Mouse (Mus musculus): Measurements from ENCODE around the gene Chn1. TPM values are rescaled to one million over a fixed set of nuclear protein-coding genes. Genes with fewer than 3 reads are reported as not detected.

The Chn1 gene
- total RNA-seq (2012; rRNA removed) (4.2 and 4.6 TPM in 2 replicates), total RNA-seq (2014; rRNA removed) (9.9 and 13.0 TPM in 2 replicates), polyA plus RNA-seq (2012; ENCODE audit: insufficient read length, low read depth) (15.0 and 17.0 TPM in 2 replicates)

DNA sequence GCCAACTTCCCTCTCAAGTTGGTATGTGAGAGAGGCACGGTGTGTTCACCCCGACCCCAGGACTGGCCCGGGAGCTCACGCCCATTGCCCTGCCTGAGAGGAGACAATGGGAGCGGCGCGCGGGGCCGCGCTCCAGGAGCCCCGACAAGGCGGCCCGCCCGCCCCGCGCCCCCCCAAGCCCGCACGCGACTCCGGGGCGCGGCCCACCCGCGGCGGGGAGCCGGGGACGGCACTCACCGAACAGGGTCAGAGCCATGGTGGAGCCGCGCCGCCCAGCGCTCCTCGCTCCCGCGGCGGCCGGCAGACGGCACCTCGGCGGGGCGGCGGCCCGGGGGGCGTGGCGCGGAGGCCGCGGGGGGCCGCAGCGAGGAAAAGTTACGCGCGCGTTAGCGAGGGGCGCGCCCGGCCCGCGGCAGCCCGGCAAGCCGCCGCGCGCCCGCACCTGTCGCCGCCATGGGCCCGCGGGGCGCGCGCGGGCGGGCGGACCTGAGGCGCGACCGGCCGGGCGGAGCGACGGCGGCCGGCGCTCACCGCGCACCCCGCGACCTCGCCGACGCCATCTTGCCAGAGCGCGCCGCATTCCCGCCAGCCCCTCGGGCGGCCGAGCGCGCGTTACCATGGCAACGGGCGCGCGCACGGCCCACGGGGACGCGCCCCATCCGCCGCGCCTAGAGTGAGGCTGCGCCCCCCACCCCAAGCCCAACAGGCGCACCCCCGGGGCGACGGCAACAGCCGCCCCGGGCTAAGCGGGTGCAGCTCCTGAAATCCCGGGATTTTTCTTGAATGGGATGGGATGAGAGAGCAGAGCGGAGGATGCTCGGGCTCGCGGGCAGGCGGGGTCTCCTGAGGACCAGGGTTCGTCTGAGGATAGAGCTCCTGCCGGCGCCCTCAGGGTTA lies at the start of gene Chn1:
Chn1 (minus strand) TSS at position 561 of the 897 bp plus-strand sequence.
- Histone ChIP-seq H3K4me3 (replicated peaks in 1 of 3; ENCODE audit: low read depth in 2 of 3, low read length in 2 of 3, poor library complexity in 1 of 3) (peak within 1 kb of the TSS; percentile 48 to 77 (median 71)), H3K27me3 (replicated peaks) (peaks cover 44% of the 10 kb centered on the region), H3K4me2 (ENCODE audit: insufficient read depth, low read depth, poor library complexity, severe bottlenecking) (peak within 1 kb of the TSS; percentile 99), H3K79me2 (replicated peaks; ENCODE audit: control insufficient read depth, extremely low read depth, insufficient read depth, poor library complexity, severe bottlenecking) (no peaks in the 10 kb centered on the region), H3K27ac (ENCODE audit: insufficient read depth, low read depth) (no peak within 1 kb of the TSS), H3K9ac (ENCODE audit: insufficient read depth, low read depth) (peak within 1 kb of the TSS; percentile 57), H3K36me3 (replicated peaks in 1 of 2; ENCODE audit: control insufficient read depth in 1 of 2, insufficient read depth in 1 of 2, low read length in 1 of 2) (no peaks in the 10 kb centered on the region), H3K4me1 (ENCODE audit: control insufficient read depth in 1 of 2, insufficient read depth in 2 of 2) (no peaks in the 10 kb centered on the region; a peak in 1 of 4 replicates), H3K9me3 (replicated peaks; ENCODE audit: low read length) (no peaks in the 10 kb centered on the region)
- in situ Hi-C loops (cut with MboI; ENCODE audit: low pct_ligation_motif_present, low pct_unique_long_range_greater_than_20kb, low sequenced_read_pairs) (no loop called here), dilution Hi-C loops (cut with MboI; ENCODE audit: extremely low pct_ligation_motif_present, extremely low pct_unique_long_range_greater_than_20kb, low sequenced_read_pairs) (no loop called here)
- DNase-seq (ENCODE audit: extremely low read depth): peak; percentile 55
- TF ChIP-seq IRF4 (IDR thresholded peaks at IDR 0.05; ENCODE audit: low read depth, low read length) (0 out of 2 replicates have a peak, but pooled peaks have one; percentile 25), CTCF (conservative IDR thresholded peaks at IDR 0.05 in 1 of 2, IDR thresholded peaks at IDR 0.05 in 1 of 2; ENCODE audit: low read depth in 2 of 2, low read length in 2 of 2) (no peak), GABPA (IDR thresholded peaks at IDR 0.05; ENCODE audit: insufficient replicate concordance, low read depth, low read length) (no peak), ZC3H11A (IDR thresholded peaks at IDR 0.05; ENCODE audit: low read depth, low read length) (no peak), SIN3A (IDR thresholded peaks at IDR 0.05; ENCODE audit: low read length) (0 out of 2 replicates have a peak, but pooled peaks have one; percentile 31), MXI1 (IDR thresholded peaks at IDR 0.05; ENCODE audit: low read depth, low read length) (peak; percentile 63)

- Histone ChIP-seq H3K4me1 (ENCODE audit: control insufficient read depth in 1 of 2, insufficient read depth in 2 of 2) (peaks cover 0 to 9% of the 10 kb centered on the region in 2 experiments; a peak in 2 of 4 replicates), H3K9me3 (replicated peaks; ENCODE audit: low read length) (no peaks in the 10 kb centered on the region), H3K79me2 (replicated peaks; ENCODE audit: control insufficient read depth, extremely low read depth, insufficient read depth, poor library complexity, severe bottlenecking) (no peaks in the 10 kb centered on the region), H3K4me2 (ENCODE audit: insufficient read depth, low read depth, poor library complexity, severe bottlenecking) (no peak overlapping the region), H3K4me3 (replicated peaks in 1 of 3; ENCODE audit: low read depth in 2 of 3, low read length in 2 of 3, poor library complexity in 1 of 3) (no peak overlapping the region), H3K27ac (ENCODE audit: insufficient read depth, low read depth) (no peak overlapping the region), H3K36me3 (replicated peaks in 1 of 2; ENCODE audit: control insufficient read depth in 1 of 2, insufficient read depth in 1 of 2, low read length in 1 of 2) (peaks cover 12 to 47% of the 10 kb centered on the region in 2 experiments), H3K27me3 (replicated peaks) (no peaks in the 10 kb centered on the region), H3K9ac (ENCODE audit: insufficient read depth, low read depth) (no peak overlapping the region)
- DNase-seq (ENCODE audit: extremely low read depth): peak; percentile 35
- dilution Hi-C loops (cut with MboI; ENCODE audit: extremely low pct_ligation_motif_present, extremely low pct_unique_long_range_greater_than_20kb, low sequenced_read_pairs): no loop called here
- in situ Hi-C loops (cut with MboI; ENCODE audit: low pct_ligation_motif_present, low pct_unique_long_range_greater_than_20kb, low sequenced_read_pairs): no loop called here
- TF ChIP-seq POLR2A (IDR thresholded peaks at IDR 0.05; ENCODE audit: low read depth, low read length): no peak
- no peak for TF ChIP-seq JUN (IDR thresholded peaks at IDR 0.05; ENCODE audit: insufficient read depth, low read depth, low read length)
- no peak for TF ChIP-seq NELFE (IDR thresholded peaks at IDR 0.05; ENCODE audit: low read depth, low read length)
- TF ChIP-seq GABPA (IDR thresholded peaks at IDR 0.05; ENCODE audit: insufficient replicate concordance, low read depth, low read length): no peak
- TF ChIP-seq ZMIZ1 (IDR thresholded peaks at IDR 0.05; ENCODE audit: low read depth, low read length): no peak
- no peak for TF ChIP-seq ZNF384 (IDR thresholded peaks at IDR 0.05; ENCODE audit: low read depth, low read length)
- no peak for TF ChIP-seq ZC3H11A (IDR thresholded peaks at IDR 0.05; ENCODE audit: low read depth, low read length)
Measured at GRCm38 (mm10) chr2:73818742-73819141, 43.6 kb upstream of the Chn1 start.
